Mouse (Mus musculus) ES-E14 (cell line): Measurements from ENCODE around the gene Evi5. TPM values are rescaled to one million over a fixed set of nuclear protein-coding genes. Genes with fewer than 3 reads are reported as not detected.

Experiments
- DNase-seq: peaks from one replicate; pipeline ENCODE4 v3.0.0-alpha.2; 2013; ENCODE audit warnings: low read depth, low spot score
- H3K27ac ChIP-seq: 2 replicates; pipeline ENCODE4 v1.5.1; 2012; ENCODE audit warnings: low read depth, mild to moderate bottlenecking, low read length, moderate library complexity, mixed read lengths; ENCODE audit not compliant: poor library complexity, insufficient read depth, severe bottlenecking
- H3K36me3 ChIP-seq: 2 replicates; pipeline ENCODE4 v1.6.1; 2012; ENCODE audit warnings: mild to moderate bottlenecking, low read length, moderate library complexity, mixed read lengths; ENCODE audit not compliant: control insufficient read depth, poor library complexity, insufficient read depth, severe bottlenecking
- H3K4me1 ChIP-seq, 2 experiments: fragments of 150-350 bp in 1 of 2; sonication (generic) in 1 of 2; 2 replicates each; pipeline ENCODE4 v1.6.1; 2012; ENCODE audit warnings: low read length in 2 of 2, mild to moderate bottlenecking in 1 of 2, mixed read lengths in 1 of 2; ENCODE audit not compliant: control insufficient read depth in 2 of 2, insufficient read depth in 2 of 2, poor library complexity in 1 of 2
- H3K4me3 ChIP-seq, 2 experiments: fragments of 150-350 bp in 1 of 2; sonication (generic) in 1 of 2; 2 replicates each; pipeline ENCODE4 v1.5.1; 2012; ENCODE audit warnings: low read length in 2 of 2, low read depth in 1 of 2, mild to moderate bottlenecking in 1 of 2, mixed read lengths in 1 of 2; ENCODE audit not compliant: insufficient read depth in 1 of 2, poor library complexity in 1 of 2, severe bottlenecking in 1 of 2
- H3K9ac ChIP-seq: 2 replicates; pipeline ENCODE4 v1.6.1; 2012; ENCODE audit warnings: low read depth, mild to moderate bottlenecking, low read length, mixed read lengths; ENCODE audit not compliant: poor library complexity, insufficient read depth, severe bottlenecking
- H3K9me3 ChIP-seq: fragments of 150-350 bp; sonication (generic); 2 replicates; pipeline ENCODE4 v1.6.1; 2012; ENCODE audit warnings: low read depth, mild to moderate bottlenecking, low read length; ENCODE audit not compliant: control insufficient read depth, insufficient read depth
- CHD2 ChIP-seq: IDR thresholded peaks from 2 replicates; pipeline ENCODE4 v1.6.1; 2014; ENCODE audit warnings: mild to moderate bottlenecking, low read depth, low read length, inconsistent platforms
- HCFC1 ChIP-seq: IDR thresholded peaks from 2 replicates; pipeline ENCODE4 v1.6.1; 2012; ENCODE audit warnings: low read length, inconsistent platforms, borderline replicate concordance; ENCODE audit not compliant: insufficient read depth
- MAFK ChIP-seq: IDR thresholded peaks from 2 replicates; pipeline ENCODE4 v1.6.1; 2014; ENCODE audit warnings: mild to moderate bottlenecking, low read depth, low read length, inconsistent platforms; ENCODE audit not compliant: insufficient read depth
- ZC3H11A ChIP-seq: IDR thresholded peaks from 2 replicates; pipeline ENCODE4 v1.6.1; 2012; ENCODE audit warnings: low read depth, mild to moderate bottlenecking, inconsistent platforms, low read length, borderline replicate concordance
- ZNF384 ChIP-seq: IDR thresholded peaks from 2 replicates; pipeline ENCODE4 v1.6.1; 2012; ENCODE audit warnings: low read depth, low read length, inconsistent platforms
- in situ Hi-C, 2 experiments: fragments of 600-800 bp; cut with MboI; formaldehyde crosslinking; loops; one replicate each; pipeline ENCODE4 v1.15.1; 2025; ENCODE audit warnings: low sequenced_read_pairs in 2 of 2, inconsistent platforms in 1 of 2; ENCODE audit not compliant: unreplicated experiment in 2 of 2
- total RNA-seq: library from RNA; depleted of rRNA; stranded (reverse); fragments of 300-350 nt; gene quantifications from 2 replicates; pipeline ENCODE4 v1.2.3, GENCODE M21; 2012

The Evi5 gene
- total RNA-seq, 1 experiment, result 35.8 TPM

DNA sequence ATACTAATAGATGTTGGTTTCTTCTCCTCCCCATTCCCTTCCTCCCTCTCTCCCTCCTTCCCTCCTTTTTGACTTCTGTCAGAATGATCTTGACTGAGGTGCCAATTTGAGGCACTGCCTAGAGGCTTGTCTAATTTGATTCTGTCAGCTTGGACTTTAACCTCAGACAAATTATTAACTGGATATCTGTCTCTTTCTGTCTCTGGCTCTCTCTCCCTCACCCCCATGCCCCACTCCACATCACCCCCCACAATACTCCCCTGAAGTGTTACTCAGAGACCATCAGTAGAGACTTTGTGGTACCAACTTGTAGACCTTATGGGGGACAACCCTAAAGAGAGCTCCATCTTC is 329 bp upstream of the Evi5 start:
- Histone ChIP-seq H3K36me3 (no peaks in the 10 kb centered on the region), H3K4me3 (no peak overlapping the region)
- in situ Hi-C loops, result no loop called here

DNA sequence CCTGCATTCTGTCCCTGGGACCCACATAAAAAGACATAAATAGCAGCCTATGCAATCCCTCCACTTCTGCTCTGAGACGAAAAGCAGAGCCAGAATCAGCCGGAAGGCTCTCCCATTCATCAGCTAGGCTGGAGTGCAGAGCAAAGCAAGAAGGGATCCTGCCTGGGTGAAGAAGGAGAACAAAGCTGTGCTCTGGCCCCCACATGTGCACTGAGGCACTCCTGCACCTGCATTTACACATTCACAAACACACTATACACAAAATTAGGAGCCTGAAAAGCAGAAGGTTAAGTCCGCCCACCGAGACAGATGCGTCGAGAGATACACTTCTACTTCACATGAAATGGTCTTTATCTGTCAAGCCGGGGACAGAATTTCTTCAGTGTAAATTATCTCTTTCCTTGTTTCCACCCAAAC is 1.0 kb downstream of the Evi5 start:
- in situ Hi-C loops, result no loop called here
- H3K9ac ChIP-seq, result no peak overlapping the region
- TF ChIP-seq CHD2 (no peak), ZC3H11A (no peak), MAFK (no peak), ZNF384 (no peak), HCFC1 (no peak)

More for the DNA sequence above, 329 bp upstream of the Evi5 start:
- Histone ChIP-seq H3K9me3 (no peaks in the 10 kb centered on the region), H3K27ac (no peak overlapping the region), H3K9ac (no peak overlapping the region), H3K4me1 (no peaks in the 10 kb centered on the region)
- no peak for DNase-seq
- no peak for TF ChIP-seq HCFC1
- TF ChIP-seq ZC3H11A, result no peak
- no peak for TF ChIP-seq MAFK
- no peak for TF ChIP-seq ZNF384
- no peak; the same call in 1 of the 2 replicates for TF ChIP-seq CHD2

DNA sequence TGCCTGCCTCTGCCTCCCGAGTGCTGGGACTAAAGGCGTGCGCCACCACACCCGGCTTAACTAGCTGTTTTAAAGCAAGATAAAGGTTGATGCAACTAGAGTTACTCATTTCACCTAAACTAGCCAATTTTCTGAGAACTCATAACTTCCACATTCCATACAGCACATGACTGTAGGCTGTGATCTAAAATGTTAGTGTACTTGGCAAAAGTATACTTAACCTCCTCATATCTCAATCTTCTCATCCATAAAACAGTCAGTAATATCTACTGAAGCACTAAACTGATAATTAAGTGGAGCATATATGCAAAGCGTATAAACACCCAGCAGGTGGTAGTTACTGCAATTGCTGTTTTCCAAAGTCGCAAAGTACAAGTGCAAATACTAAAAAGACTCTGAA is 1.6 kb downstream of the Evi5 start:
- H3K27ac ChIP-seq, result no peak overlapping the region
- TF ChIP-seq ZC3H11A, result no peak
- no peak for TF ChIP-seq MAFK
- no peak for TF ChIP-seq CHD2
- TF ChIP-seq HCFC1, result no peak
- no peak for TF ChIP-seq ZNF384
- in situ Hi-C loops, result no loop called here
- no peaks in the 10 kb centered on the region for H3K36me3 ChIP-seq
- no peak for DNase-seq
- H3K4me3 ChIP-seq, result no peak overlapping the region
- no peaks in the 10 kb centered on the region for H3K4me1 ChIP-seq
- no peaks in the 10 kb centered on the region for H3K9me3 ChIP-seq
- no peak overlapping the region for H3K9ac ChIP-seq

More for the DNA sequence above, 1.0 kb downstream of the Evi5 start:
- Histone ChIP-seq H3K27ac (no peak overlapping the region), H3K4me3 (no peak overlapping the region), H3K9me3 (no peaks in the 10 kb centered on the region), H3K4me1 (no peaks in the 10 kb centered on the region), H3K36me3 (no peaks in the 10 kb centered on the region)
- no peak for DNase-seq

GRCm38 (mm10) chr5:107869701-107870100 is 5.2 kb downstream of the Evi5 start:
- H3K36me3 ChIP-seq, result no peaks in the 10 kb centered on the region
- in situ Hi-C loops, result no loop called here
- H3K9ac ChIP-seq, result no peak overlapping the region
- H3K4me1 ChIP-seq, result peaks cover 2 to 3% of the 10 kb centered on the region in 2 experiments; a peak in 1 of 4 replicates
- TF ChIP-seq ZC3H11A, result no peak
- TF ChIP-seq ZNF384, result no peak
- no peak for TF ChIP-seq CHD2
- no peak for TF ChIP-seq MAFK
- no peak for TF ChIP-seq HCFC1
- H3K4me3 ChIP-seq, result no peak overlapping the region
- H3K27ac ChIP-seq, result no peak overlapping the region
- no peaks in the 10 kb centered on the region for H3K9me3 ChIP-seq
- no peak for DNase-seq

- Histone ChIP-seq H3K9me3 (no peaks in the 10 kb centered on the region), H3K9ac (peak overlapping the region; percentile 97), H3K27ac (peak overlapping the region; percentile 89), H3K36me3 (no peaks in the 10 kb centered on the region), H3K4me3 (peak overlapping the region; percentile 96 to 98), H3K4me1 (peaks cover 4 to 5% of the 10 kb centered on the region in 2 experiments; a peak in 2 of 4 replicates)
- in situ Hi-C loops, result no loop called here
- peak; percentile 94 for DNase-seq
- TF ChIP-seq CHD2 (no peak), MAFK (peak; percentile 79), ZNF384 (no peak), ZC3H11A (no peak), HCFC1 (no peak)
Measured at GRCm38 (mm10) chr5:107868905-107869424, 5.9 kb downstream of the Evi5 start.
